Mouse (Mus musculus) cerebellum, adult 2 months (tissue): ENCODE results near the gene Plcg2.

ENCODE experiments used
- CTCF ChIP-seq: fragments of 200-500 bp; IDR thresholded peaks from 2 replicates; pipeline ENCODE4 v1.5.1; 2011; ENCODE audit warnings: low read depth, mild to moderate bottlenecking, control low read depth, low read length, moderate library complexity, borderline replicate concordance; ENCODE audit not compliant: insufficient read depth
- POLR2A ChIP-seq: fragments of 200-500 bp; IDR thresholded peaks from 2 replicates; pipeline ENCODE4 v1.6.1; 2011; ENCODE audit warnings: low read length, control low read depth, borderline replicate concordance; ENCODE audit not compliant: insufficient read depth

GRCm38 (mm10) chr8:117503405-117504069, 5.4 kb downstream of the Plcg2 start:
- TF ChIP-seq POLR2A = no peak
- TF ChIP-seq CTCF = no peak
